Mouse (Mus musculus): ENCODE results near the gene Casp2.

DNA sequence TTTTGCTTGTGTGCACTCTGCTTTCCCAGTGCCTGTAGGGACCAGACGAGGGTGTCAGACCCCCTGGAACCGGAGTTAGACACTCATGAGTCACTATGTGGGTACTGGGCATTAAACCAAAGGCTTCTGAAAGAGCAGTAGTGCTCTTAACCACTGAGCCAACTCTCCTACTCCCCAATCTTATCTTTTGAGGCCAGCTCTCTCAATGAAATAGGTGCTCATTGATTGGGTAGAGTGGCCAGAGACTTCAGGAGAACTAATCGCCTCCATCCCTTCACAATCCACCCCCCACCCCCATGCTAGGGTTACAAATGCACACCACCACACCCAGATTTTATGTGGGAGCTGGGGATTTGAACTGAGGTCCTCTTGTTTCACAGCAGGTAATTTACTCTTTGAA lies 64.0 kb downstream of the Casp2 start:
- TF ChIP-seq POLR2A (IDR thresholded peaks at IDR 0.05; ENCODE audit: borderline replicate concordance, low read depth, low read length) (no peak), CTCF (IDR thresholded peaks at IDR 0.05; ENCODE audit: low read depth, low read length) (no peak)

All from bone marrow macrophage, adult 2 months (primary cell).